Mouse (Mus musculus): Measurements from ENCODE around the gene Kcnip1. TPM values are rescaled to one million over a fixed set of nuclear protein-coding genes. Genes with fewer than 3 reads are reported as not detected.

Gene Kcnip1
- 7.8 and 8.0 TPM in 2 replicates for polyA plus RNA-seq (2014; fragmentation: Nextera tagmentation; extraction: Ambion mirVana)

DNA sequence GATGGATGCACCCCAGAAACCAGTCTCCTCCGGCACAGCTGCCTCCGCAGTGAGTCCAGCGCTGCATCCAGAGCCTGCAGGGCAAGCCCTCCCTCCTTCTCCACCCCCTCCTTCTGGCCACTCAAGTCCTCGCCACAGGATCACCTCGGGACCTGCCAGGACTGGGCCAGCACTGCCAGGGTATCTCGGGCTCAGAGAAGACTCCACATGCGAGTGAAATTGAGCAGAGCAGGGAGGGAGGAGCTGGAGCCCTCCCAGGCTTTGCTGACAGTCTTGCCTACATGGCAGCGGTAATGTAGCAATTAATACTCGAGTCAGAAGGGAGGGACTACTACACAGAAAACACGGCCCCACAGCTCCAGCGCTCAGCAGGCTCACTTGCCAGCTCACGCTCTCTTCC lies at the start of gene Kcnip1:
TSS of gene Kcnip1 (minus strand) at position 215 of the 400 bp plus-strand sequence.
- peak; percentile 44 for DNase-seq (ENCODE audit: low spot score)
- H3K27ac ChIP-seq (ENCODE audit: low read depth, low read length), result no peak within 1 kb of the TSS
- no peaks in the 10 kb centered on the region for H3K4me1 ChIP-seq (replicated peaks; ENCODE audit: control insufficient read depth, insufficient read depth, low read length)
- no peaks in the 10 kb centered on the region for H3K27me3 ChIP-seq (ENCODE audit: control insufficient read depth, insufficient read depth, low read length)
- peak within 1 kb of the TSS; percentile 5; the same call in 1 of the 2 replicates for H3K4me2 ChIP-seq (ENCODE audit: low read depth, low read length, severe bottlenecking)
- WGBS, result 32% methylated on average over 12 of the region's 12 CpGs
- H3K36me3 ChIP-seq (ENCODE audit: control insufficient read depth, insufficient read depth, low read length), result no peaks in the 10 kb centered on the region
- H3K9me3 ChIP-seq (ENCODE audit: control insufficient read depth, low read length), result no peaks in the 10 kb centered on the region
- H3K4me3 ChIP-seq (ENCODE audit: low read depth, low read length), result no peak within 1 kb of the TSS
- no peak within 1 kb of the TSS for H3K9ac ChIP-seq (ENCODE audit: low read length)
- no peak for ATAC-seq (replicated peaks; ENCODE audit: low FRiP score)

DNA sequence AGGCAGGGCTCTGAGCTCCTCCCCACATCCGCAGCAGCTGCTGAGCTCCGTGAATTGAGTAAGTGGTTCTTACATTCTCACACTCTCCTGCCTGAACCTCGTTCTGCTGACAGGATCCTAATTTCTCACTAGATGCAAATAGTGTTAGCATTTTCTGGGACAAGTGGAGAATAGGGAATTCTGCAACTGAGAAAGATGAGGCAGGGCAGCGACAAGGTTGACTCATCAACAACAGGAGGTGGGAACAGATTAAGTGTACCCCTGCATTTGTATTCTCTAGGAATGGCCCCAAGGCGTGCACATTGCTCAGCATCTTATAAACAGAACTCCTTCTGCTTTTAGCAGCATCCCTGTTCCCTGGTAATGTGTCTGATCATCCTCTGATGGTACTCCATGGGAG lies 47.1 kb upstream of the Kcnip1 start:
- DNase-seq (ENCODE audit: low spot score), result no peak
- WGBS, result 85% methylated on average over 5 of the region's 5 CpGs
- Histone ChIP-seq H3K9me3 (ENCODE audit: control insufficient read depth, low read length) (no peaks in the 10 kb centered on the region), H3K27me3 (ENCODE audit: control insufficient read depth, insufficient read depth, low read length) (no peaks in the 10 kb centered on the region), H3K4me2 (ENCODE audit: low read depth, low read length, severe bottlenecking) (no peak overlapping the region), H3K4me1 (replicated peaks; ENCODE audit: control insufficient read depth, insufficient read depth, low read length) (no peaks in the 10 kb centered on the region), H3K9ac (ENCODE audit: low read length) (no peak overlapping the region), H3K4me3 (ENCODE audit: low read depth, low read length) (no peak overlapping the region), H3K36me3 (ENCODE audit: control insufficient read depth, insufficient read depth, low read length) (no peaks in the 10 kb centered on the region), H3K27ac (ENCODE audit: low read depth, low read length) (no peak overlapping the region)
- ATAC-seq (replicated peaks; ENCODE audit: low FRiP score), result no peak

DNA sequence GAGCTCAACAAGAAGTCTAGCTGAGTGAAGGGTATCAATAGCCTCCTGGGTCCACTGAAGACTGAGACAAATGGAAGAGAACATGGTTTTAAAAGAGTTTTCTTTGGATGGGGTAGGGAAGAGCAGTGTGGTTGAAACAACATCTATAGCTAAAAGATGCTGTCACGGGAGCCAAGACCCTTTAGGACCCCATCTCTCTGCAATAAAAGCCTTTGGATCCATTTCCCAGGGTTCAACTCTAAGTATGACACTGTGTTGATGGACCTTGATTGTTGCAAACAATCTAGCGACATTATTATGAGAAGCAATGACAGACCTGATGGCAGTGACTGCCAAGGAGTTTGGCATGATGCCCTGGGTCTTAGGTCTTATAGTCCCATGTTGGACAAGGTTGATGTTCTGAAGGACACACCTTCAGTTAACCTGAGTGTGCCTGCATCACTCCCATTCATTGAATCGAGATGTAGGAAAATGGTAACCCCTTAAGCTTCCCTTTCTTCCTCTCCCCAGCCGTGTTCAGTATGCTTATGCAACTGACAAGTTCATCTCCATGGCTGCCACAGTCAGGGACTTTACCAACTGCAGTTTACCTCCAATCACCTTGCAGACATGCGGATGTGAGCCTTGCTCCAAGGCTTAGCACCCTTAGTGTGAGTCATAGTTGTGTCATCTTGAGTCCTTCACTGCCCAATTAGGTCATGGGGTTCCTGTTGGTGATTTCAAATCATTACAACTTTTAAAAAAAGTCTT lies 43.1 kb upstream of the Kcnip1 start:
- H3K27ac ChIP-seq (ENCODE audit: low read depth, low read length), result no peak overlapping the region
- no peak for ATAC-seq (replicated peaks; ENCODE audit: low FRiP score)
- no peaks in the 10 kb centered on the region for H3K36me3 ChIP-seq (ENCODE audit: control insufficient read depth, insufficient read depth, low read length)
- H3K4me2 ChIP-seq (ENCODE audit: low read depth, low read length, severe bottlenecking), result no peak overlapping the region
- WGBS, result 84% methylated on average over 5 of the region's 5 CpGs
- H3K27me3 ChIP-seq (ENCODE audit: control insufficient read depth, insufficient read depth, low read length), result no peaks in the 10 kb centered on the region
- H3K9ac ChIP-seq (ENCODE audit: low read length), result no peak overlapping the region
- H3K9me3 ChIP-seq (ENCODE audit: control insufficient read depth, low read length), result no peaks in the 10 kb centered on the region
- DNase-seq (ENCODE audit: low spot score), result no peak
- H3K4me3 ChIP-seq (ENCODE audit: low read depth, low read length), result no peak overlapping the region
- no peaks in the 10 kb centered on the region for H3K4me1 ChIP-seq (replicated peaks; ENCODE audit: control insufficient read depth, insufficient read depth, low read length)

DNA sequence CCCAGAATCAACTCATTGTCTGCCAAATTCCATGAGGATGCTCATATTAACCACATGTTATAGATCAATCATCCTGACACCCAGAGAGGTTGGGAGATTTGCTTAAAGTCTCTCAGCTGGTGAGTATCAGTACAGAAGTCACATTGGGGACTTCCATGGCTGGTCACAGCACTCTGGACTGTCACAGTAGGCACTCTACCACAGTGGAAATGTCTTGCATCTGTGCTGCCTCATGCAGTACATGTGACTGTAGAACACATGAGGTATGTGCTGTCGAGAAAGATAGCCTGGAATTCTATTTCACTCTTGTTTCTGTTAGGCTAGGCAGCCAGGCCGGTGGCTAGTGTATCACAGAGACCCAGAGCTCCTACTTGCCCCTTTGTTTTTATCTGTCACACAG lies 41.8 kb upstream of the Kcnip1 start:
- H3K4me3 ChIP-seq (ENCODE audit: low read depth, low read length), result no peak overlapping the region
- 69% methylated on average over 2 of the region's 2 CpGs for WGBS
- ATAC-seq (replicated peaks; ENCODE audit: low FRiP score), result no peak

DNA sequence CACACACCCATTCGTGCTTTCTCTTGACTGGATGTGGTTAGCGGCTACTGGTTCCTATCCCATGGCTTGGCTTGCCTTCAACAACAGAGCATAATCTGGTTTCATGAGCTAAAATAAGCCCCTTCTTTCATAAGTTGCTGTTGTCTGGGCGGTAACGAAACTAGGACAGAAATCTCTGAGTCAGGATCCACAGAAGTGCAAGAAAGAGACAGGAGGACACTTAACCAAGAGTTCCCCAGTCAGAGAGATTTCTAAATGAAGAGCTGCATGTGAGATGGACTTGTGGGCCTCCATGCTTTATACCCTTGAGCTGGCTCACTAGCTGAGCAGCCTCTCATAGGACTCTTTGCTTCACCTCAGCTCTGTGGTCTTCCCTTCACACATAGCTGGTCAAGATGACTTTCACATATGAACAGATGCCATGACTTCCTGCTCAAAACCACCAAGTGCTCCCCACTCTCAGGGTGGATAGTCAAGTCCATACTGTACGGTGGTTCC lies 41.1 kb upstream of the Kcnip1 start:
- Histone ChIP-seq H3K9me3 (ENCODE audit: control insufficient read depth, low read length) (no peaks in the 10 kb centered on the region), H3K27ac (ENCODE audit: low read depth, low read length) (no peak overlapping the region)
- 90% methylated on average over 5 of the region's 5 CpGs for WGBS

More for the DNA sequence above, 41.8 kb upstream of the Kcnip1 start:
- Histone ChIP-seq H3K27ac (ENCODE audit: low read depth, low read length) (no peak overlapping the region), H3K9ac (ENCODE audit: low read length) (no peak overlapping the region), H3K27me3 (ENCODE audit: control insufficient read depth, insufficient read depth, low read length) (no peaks in the 10 kb centered on the region), H3K9me3 (ENCODE audit: control insufficient read depth, low read length) (no peaks in the 10 kb centered on the region), H3K4me2 (ENCODE audit: low read depth, low read length, severe bottlenecking) (no peak overlapping the region), H3K36me3 (ENCODE audit: control insufficient read depth, insufficient read depth, low read length) (no peaks in the 10 kb centered on the region), H3K4me1 (replicated peaks; ENCODE audit: control insufficient read depth, insufficient read depth, low read length) (no peaks in the 10 kb centered on the region)
- DNase-seq (ENCODE audit: low spot score), result no peak

DNA sequence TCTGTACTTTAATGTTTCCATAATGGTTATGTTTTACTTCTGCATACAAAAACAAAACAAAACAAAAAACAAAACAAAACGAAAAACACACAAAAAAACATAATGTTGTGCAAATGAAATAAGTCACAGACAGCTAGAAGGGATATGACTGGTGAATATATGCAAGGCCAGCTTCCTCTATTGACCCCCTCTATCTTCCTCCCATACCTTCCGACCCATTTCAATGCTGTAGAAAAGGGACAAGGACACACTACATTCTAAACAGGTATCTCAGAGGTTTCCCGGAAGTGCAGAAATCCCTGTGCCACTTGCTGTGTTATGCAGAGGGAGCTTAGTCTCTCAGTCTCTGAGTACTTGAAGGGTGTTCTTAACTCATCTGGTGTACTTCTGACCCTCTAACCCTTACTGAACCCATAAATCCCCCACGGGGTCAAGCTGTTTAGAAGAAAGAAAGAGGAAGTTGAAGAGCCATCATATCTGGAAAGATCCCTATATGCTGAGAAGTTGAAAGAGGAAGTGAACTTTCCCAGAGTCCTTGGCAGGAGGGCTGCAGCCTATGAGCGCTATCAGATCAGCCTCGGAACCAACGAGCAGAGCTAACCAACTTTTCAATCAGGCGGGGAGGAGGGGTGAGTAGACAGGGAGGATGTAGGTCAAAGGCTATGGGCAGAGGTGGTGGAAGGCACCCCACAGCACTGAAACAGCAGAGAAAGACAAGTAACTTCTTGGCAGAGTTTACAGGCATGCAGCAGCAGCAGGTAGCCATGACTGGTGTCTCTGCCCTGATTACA lies 38.3 kb upstream of the Kcnip1 start:
- H3K36me3 ChIP-seq (ENCODE audit: control insufficient read depth, insufficient read depth, low read length), result no peaks in the 10 kb centered on the region
- DNase-seq (ENCODE audit: low spot score), result no peak
- no peak overlapping the region for H3K9ac ChIP-seq (ENCODE audit: low read length)
- H3K27ac ChIP-seq (ENCODE audit: low read depth, low read length), result no peak overlapping the region
- 72% methylated on average over 8 of the region's 8 CpGs for WGBS
- no peaks in the 10 kb centered on the region for H3K27me3 ChIP-seq (ENCODE audit: control insufficient read depth, insufficient read depth, low read length)
- H3K4me3 ChIP-seq (ENCODE audit: low read depth, low read length), result no peak overlapping the region
- no peak for ATAC-seq (replicated peaks; ENCODE audit: low FRiP score)
- no peaks in the 10 kb centered on the region for H3K4me1 ChIP-seq (replicated peaks; ENCODE audit: control insufficient read depth, insufficient read depth, low read length)
- H3K9me3 ChIP-seq (ENCODE audit: control insufficient read depth, low read length), result no peaks in the 10 kb centered on the region
- H3K4me2 ChIP-seq (ENCODE audit: low read depth, low read length, severe bottlenecking), result no peak overlapping the region

More for the DNA sequence above, 41.1 kb upstream of the Kcnip1 start:
- no peaks in the 10 kb centered on the region for H3K36me3 ChIP-seq (ENCODE audit: control insufficient read depth, insufficient read depth, low read length)
- no peaks in the 10 kb centered on the region for H3K4me1 ChIP-seq (replicated peaks; ENCODE audit: control insufficient read depth, insufficient read depth, low read length)
- ATAC-seq (replicated peaks; ENCODE audit: low FRiP score) (no peak), DNase-seq (ENCODE audit: low spot score) (no peak)
- no peak overlapping the region for H3K4me3 ChIP-seq (ENCODE audit: low read depth, low read length)
- H3K9ac ChIP-seq (ENCODE audit: low read length), result no peak overlapping the region
- no peak overlapping the region for H3K4me2 ChIP-seq (ENCODE audit: low read depth, low read length, severe bottlenecking)
- H3K27me3 ChIP-seq (ENCODE audit: control insufficient read depth, insufficient read depth, low read length), result no peaks in the 10 kb centered on the region

DNA sequence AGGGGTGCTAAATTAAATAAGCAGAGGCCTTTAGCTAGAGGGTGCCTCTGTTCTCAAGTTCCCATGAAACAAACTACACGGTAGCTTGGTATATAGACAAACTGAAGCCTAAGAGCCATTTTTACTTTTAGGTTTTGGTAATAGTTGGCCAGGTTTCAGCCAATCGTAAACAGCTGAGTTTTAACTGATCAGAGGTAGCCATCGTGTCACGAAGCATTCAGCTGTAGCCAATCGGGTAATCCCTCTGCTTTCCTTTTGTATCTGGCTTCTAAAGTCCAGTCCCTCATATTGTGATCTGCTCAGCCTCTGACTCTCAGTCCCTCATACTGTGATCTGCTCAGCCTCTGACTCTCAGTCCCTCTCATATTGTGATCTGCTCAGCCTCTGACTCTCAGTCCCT lies 36.7 kb upstream of the Kcnip1 start:
- H3K27me3 ChIP-seq (ENCODE audit: control insufficient read depth, insufficient read depth, low read length), result no peaks in the 10 kb centered on the region
- no peak overlapping the region for H3K4me2 ChIP-seq (ENCODE audit: low read depth, low read length, severe bottlenecking)
- no peaks in the 10 kb centered on the region for H3K9me3 ChIP-seq (ENCODE audit: control insufficient read depth, low read length)
- 41% methylated on average over 5 of the region's 5 CpGs for WGBS
- no peak overlapping the region for H3K4me3 ChIP-seq (ENCODE audit: low read depth, low read length)
- no peak overlapping the region for H3K9ac ChIP-seq (ENCODE audit: low read length)
- DNase-seq (ENCODE audit: low spot score) (no peak), ATAC-seq (replicated peaks; ENCODE audit: low FRiP score) (no peak)
- H3K36me3 ChIP-seq (ENCODE audit: control insufficient read depth, insufficient read depth, low read length), result no peaks in the 10 kb centered on the region
- H3K4me1 ChIP-seq (replicated peaks; ENCODE audit: control insufficient read depth, insufficient read depth, low read length), result no peaks in the 10 kb centered on the region
- no peak overlapping the region for H3K27ac ChIP-seq (ENCODE audit: low read depth, low read length)

DNA sequence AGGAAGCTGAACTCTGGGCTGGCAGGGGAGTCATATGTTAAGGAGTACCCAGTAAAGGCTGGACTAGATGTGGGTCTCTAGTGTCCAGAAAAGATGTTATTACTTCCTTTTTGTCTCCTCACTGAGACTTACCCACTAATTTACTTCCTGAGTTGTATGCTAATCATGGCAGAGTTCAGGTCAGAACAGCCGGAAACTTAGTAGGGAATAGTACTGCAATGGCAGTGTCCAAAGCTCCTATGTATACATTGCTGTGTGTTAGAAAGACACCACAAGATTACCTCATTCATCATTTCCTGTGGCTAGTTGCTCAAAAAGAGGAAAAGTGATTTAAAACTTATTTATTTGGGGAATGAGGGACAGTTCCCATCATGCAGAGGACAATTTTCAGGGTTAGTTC lies 32.1 kb upstream of the Kcnip1 start:
- Histone ChIP-seq H3K27ac (ENCODE audit: low read depth, low read length) (no peak overlapping the region), H3K4me1 (replicated peaks; ENCODE audit: control insufficient read depth, insufficient read depth, low read length) (no peaks in the 10 kb centered on the region), H3K9me3 (ENCODE audit: control insufficient read depth, low read length) (no peaks in the 10 kb centered on the region), H3K4me2 (ENCODE audit: low read depth, low read length, severe bottlenecking) (no peak overlapping the region), H3K9ac (ENCODE audit: low read length) (no peak overlapping the region), H3K4me3 (ENCODE audit: low read depth, low read length) (no peak overlapping the region), H3K27me3 (ENCODE audit: control insufficient read depth, insufficient read depth, low read length) (no peaks in the 10 kb centered on the region), H3K36me3 (ENCODE audit: control insufficient read depth, insufficient read depth, low read length) (no peaks in the 10 kb centered on the region)
- 93% methylated on average over 1 of the region's 1 CpGs for WGBS
- ATAC-seq (replicated peaks; ENCODE audit: low FRiP score) (no peak), DNase-seq (ENCODE audit: low spot score) (no peak)
